ENCODE assay signal across 8 mouse cellular contexts in the genomic region with DNA sequence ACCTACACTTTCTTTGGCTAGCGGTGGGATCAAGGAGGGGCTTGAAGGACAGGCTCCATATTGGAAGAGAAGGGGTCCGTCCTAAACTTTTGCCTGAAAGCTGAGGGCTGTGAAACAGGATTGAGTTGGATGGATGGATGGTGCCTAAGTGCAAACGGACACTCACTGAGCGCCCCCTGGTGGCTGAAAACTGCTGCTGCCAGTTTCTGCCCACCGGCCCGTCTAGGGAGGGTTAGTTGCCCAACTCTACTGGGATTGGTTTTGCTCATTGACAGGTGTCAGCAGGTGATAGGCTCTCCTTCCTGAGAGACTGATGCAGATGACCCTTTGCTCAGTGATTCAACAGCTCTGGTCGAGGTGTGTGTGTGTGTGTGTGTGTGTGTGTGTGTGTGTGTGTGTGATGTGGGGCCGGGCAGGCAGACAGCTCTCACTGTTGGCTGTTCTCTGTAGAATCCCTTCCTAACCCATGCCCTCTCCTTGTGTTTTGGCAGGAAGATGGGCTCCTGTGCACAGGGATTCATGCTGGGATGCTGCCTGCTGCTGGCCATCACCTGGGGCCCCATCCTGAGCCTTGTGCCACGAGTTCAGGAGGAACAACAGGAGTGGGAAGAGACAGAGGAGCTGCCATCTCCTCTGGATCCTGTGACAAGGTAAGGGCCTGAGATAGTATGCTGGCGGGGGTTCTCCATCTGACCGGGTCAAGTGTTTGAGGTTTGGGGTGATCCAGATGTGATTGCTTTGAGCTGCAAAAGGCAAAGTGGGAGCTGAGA. TPM values are rescaled to one million over a fixed set of nuclear protein-coding genes. Genes with fewer than 3 reads are reported as not detected.
DNase-seq lines count a peak whose midpoint lies in the region; ATAC-seq lines count a peak whose summit lies in the region.

No protein-coding gene starts in this region.

- no peak overlapping the region for H3K4me2 ChIP-seq in midbrain, embryonic 11.5 days
- H3K4me2 ChIP-seq in midbrain, embryonic 16.5 days (ENCODE audit: low read length): no peak overlapping the region
- no peak overlapping the region for H3K4me2 ChIP-seq in embryonic facial prominence, embryonic 14.5 days (ENCODE audit: low read depth, low read length)
- no peak overlapping the region for H3K4me2 ChIP-seq in intestine, embryonic 14.5 days (ENCODE audit: low read length)
- H3K4me2 ChIP-seq in liver, embryonic 16.5 days (ENCODE audit: low read depth, low read length): no peak overlapping the region

- peak; percentile 98 for DNase-seq in midbrain, embryonic 11.5 days (ENCODE audit: low spot score, missing footprints)
- DNase-seq in adipocyte (ENCODE audit: low spot score): peak; percentile 74
- DNase-seq in embryonic facial prominence, embryonic 14.5 days (ENCODE audit: low spot score): peak; percentile 81
- DNase-seq in intestine, embryonic 14.5 days (ENCODE audit: low spot score): peak; percentile 91
- peak; percentile 76 for DNase-seq in retina, postnatal 1 day

- no peak overlapping the region for H3K9ac ChIP-seq in midbrain, embryonic 11.5 days (ENCODE audit: low read length)
- H3K9ac ChIP-seq in midbrain, embryonic 16.5 days (ENCODE audit: low read depth, low read length): no peak overlapping the region
- no peak overlapping the region for H3K9ac ChIP-seq in embryonic facial prominence, embryonic 14.5 days (ENCODE audit: low read depth, low read length)
- H3K9ac ChIP-seq in intestine, embryonic 14.5 days (ENCODE audit: low read length): no peak overlapping the region
- H3K9ac ChIP-seq in liver, embryonic 16.5 days (ENCODE audit: low read depth, low read length): no peak overlapping the region

- ATAC-seq in midbrain, embryonic 11.5 days (ENCODE audit: low FRiP score): peak; percentile 19; the same call in 1 of the 2 replicates
- ATAC-seq in midbrain, embryonic 16.5 days: no peak
- peak; percentile 32; the same call in 1 of the 2 replicates for ATAC-seq in embryonic facial prominence, embryonic 14.5 days (ENCODE audit: low read depth)
- peak; percentile 32; the same call in 1 of the 2 replicates for ATAC-seq in intestine, embryonic 14.5 days (replicated peaks; ENCODE audit: low FRiP score, low TSS enrichment, low read depth)
- 0 out of 2 replicates have a peak, but pooled peaks have one; percentile 9 for ATAC-seq in liver, embryonic 16.5 days (ENCODE audit: low read depth)
- no peak for ATAC-seq in activated CD4-positive, CD25-positive, alpha-beta regulatory T cell, adult 4 months

- no peaks in the 10 kb centered on the region for H3K36me3 ChIP-seq in midbrain, embryonic 11.5 days (ENCODE audit: control insufficient read depth, insufficient read depth, low read length)
- no peaks in the 10 kb centered on the region for H3K36me3 ChIP-seq in midbrain, embryonic 16.5 days (ENCODE audit: control insufficient read depth, insufficient read depth, low read length)
- H3K36me3 ChIP-seq in embryonic facial prominence, embryonic 14.5 days (ENCODE audit: control insufficient read depth, insufficient read depth, low read length): peaks cover 8% of the 10 kb centered on the region; the same call in 1 of the 2 replicates
- H3K36me3 ChIP-seq in intestine, embryonic 14.5 days (ENCODE audit: control insufficient read depth, insufficient read depth, low read length): peaks cover 13% of the 10 kb centered on the region; the same call in 1 of the 2 replicates
- H3K36me3 ChIP-seq in liver, embryonic 16.5 days (ENCODE audit: control insufficient read depth, insufficient read depth): no peaks in the 10 kb centered on the region

- no peaks in the 10 kb centered on the region for H3K9me3 ChIP-seq in midbrain, embryonic 11.5 days (ENCODE audit: control insufficient read depth, low read length)
- H3K9me3 ChIP-seq in midbrain, embryonic 16.5 days (replicated peaks; ENCODE audit: control insufficient read depth, low read length, poor library complexity, severe bottlenecking): no peaks in the 10 kb centered on the region
- no peaks in the 10 kb centered on the region for H3K9me3 ChIP-seq in embryonic facial prominence, embryonic 14.5 days (ENCODE audit: control insufficient read depth, low read length)
- H3K9me3 ChIP-seq in intestine, embryonic 14.5 days (ENCODE audit: control insufficient read depth, low read length): no peaks in the 10 kb centered on the region
- H3K9me3 ChIP-seq in liver, embryonic 16.5 days (replicated peaks; ENCODE audit: control insufficient read depth, low read length): no peaks in the 10 kb centered on the region

- H3K27me3 ChIP-seq in midbrain, embryonic 11.5 days (ENCODE audit: control insufficient read depth, insufficient read depth, low read length): no peaks in the 10 kb centered on the region
- peaks cover 3% of the 10 kb centered on the region; the same call in 1 of the 2 replicates for H3K27me3 ChIP-seq in midbrain, embryonic 16.5 days (ENCODE audit: control insufficient read depth, insufficient read depth, low read depth, low read length)
- H3K27me3 ChIP-seq in embryonic facial prominence, embryonic 14.5 days (replicated peaks; ENCODE audit: control insufficient read depth, insufficient read depth, low read length): no peaks in the 10 kb centered on the region
- H3K27me3 ChIP-seq in intestine, embryonic 14.5 days (replicated peaks; ENCODE audit: control insufficient read depth, insufficient read depth, low read length): no peaks in the 10 kb centered on the region
- no peaks in the 10 kb centered on the region for H3K27me3 ChIP-seq in liver, embryonic 16.5 days (ENCODE audit: control insufficient read depth, insufficient read depth, low read depth, low read length)

- H3K27ac ChIP-seq in midbrain, embryonic 11.5 days (ENCODE audit: low read depth, low read length): no peak overlapping the region
- no peak overlapping the region for H3K27ac ChIP-seq in midbrain, embryonic 16.5 days (ENCODE audit: low read length)
- H3K27ac ChIP-seq in embryonic facial prominence, embryonic 14.5 days (replicated peaks; ENCODE audit: low read depth, low read length): no peak overlapping the region
- H3K27ac ChIP-seq in intestine, embryonic 14.5 days (ENCODE audit: low read depth): no peak overlapping the region
- no peak overlapping the region for H3K27ac ChIP-seq in liver, embryonic 16.5 days (ENCODE audit: low read length)

- no peak overlapping the region for H3K4me3 ChIP-seq in midbrain, embryonic 11.5 days (ENCODE audit: low read depth, low read length)
- no peak overlapping the region for H3K4me3 ChIP-seq in midbrain, embryonic 16.5 days (ENCODE audit: low read depth, low read length)
- no peak overlapping the region for H3K4me3 ChIP-seq in embryonic facial prominence, embryonic 14.5 days (ENCODE audit: low read depth, low read length)
- no peak overlapping the region for H3K4me3 ChIP-seq in intestine, embryonic 14.5 days (ENCODE audit: low read depth, low read length)
- no peak overlapping the region for H3K4me3 ChIP-seq in liver, embryonic 16.5 days (ENCODE audit: low read depth, low read length)

- WGBS in midbrain, embryonic 11.5 days: 39% methylated on average over 11 of the region's 11 CpGs
- WGBS in midbrain, embryonic 16.5 days: 36% methylated on average over 11 of the region's 11 CpGs
- 39% methylated on average over 10 of the region's 11 CpGs for WGBS in embryonic facial prominence, embryonic 14.5 days
- 33% methylated on average over 11 of the region's 11 CpGs for WGBS in intestine, embryonic 14.5 days
- 31% methylated on average over 11 of the region's 11 CpGs for WGBS in liver, embryonic 16.5 days (ENCODE audit: insufficient replicate concordance)

- peaks cover 14% of the 10 kb centered on the region for H3K4me1 ChIP-seq in midbrain, embryonic 11.5 days (ENCODE audit: control insufficient read depth, insufficient read depth, low read length)
- H3K4me1 ChIP-seq in midbrain, embryonic 16.5 days (ENCODE audit: control insufficient read depth, insufficient read depth, low read length): peaks cover 19% of the 10 kb centered on the region
- H3K4me1 ChIP-seq in embryonic facial prominence, embryonic 14.5 days (ENCODE audit: control insufficient read depth, insufficient read depth, low read length): peaks cover 9% of the 10 kb centered on the region
- peaks cover 6% of the 10 kb centered on the region; the same call in 1 of the 2 replicates for H3K4me1 ChIP-seq in intestine, embryonic 14.5 days (replicated peaks; ENCODE audit: control insufficient read depth, insufficient read depth, low read length)
- no peaks in the 10 kb centered on the region for H3K4me1 ChIP-seq in liver, embryonic 16.5 days (ENCODE audit: control insufficient read depth, low read depth, low read length)

RNA-seq across cellular contexts. Expression of gene C1qtnf1, which starts 15.4 kb away (rescaled TPM):
- 1.7 and 2.6 TPM in 2 replicates for polyA plus RNA-seq in midbrain, embryonic 11.5 days (2014; fragmentation: Nextera tagmentation; extraction: Ambion mirVana)
- polyA plus RNA-seq in midbrain, embryonic 16.5 days (2015; fragmentation: Nextera tagmentation; extraction: Ambion mirVana): 4.1 and 4.2 TPM in 2 replicates
- 14.3 and 15.9 TPM in 2 replicates for polyA plus RNA-seq in embryonic facial prominence, embryonic 14.5 days (2014; fragmentation: Nextera tagmentation; extraction: Ambion mirVana)
- polyA plus RNA-seq in intestine, embryonic 14.5 days (2014; fragmentation: Nextera tagmentation; extraction: Ambion mirVana): 7.1 and 7.2 TPM in 2 replicates
- polyA plus RNA-seq in liver, embryonic 16.5 days (2015; fragmentation: Nextera tagmentation; extraction: Ambion mirVana): 2.0 and 2.5 TPM in 2 replicates
- polyA plus RNA-seq in activated CD4-positive, CD25-positive, alpha-beta regulatory T cell, adult 4 months (2017; shearing (Covaris generic)): not detected

RNA-seq across cellular contexts. Expression of gene Cant1, which starts 24.5 kb away (rescaled TPM):
- polyA plus RNA-seq in midbrain, embryonic 11.5 days (2014; fragmentation: Nextera tagmentation; extraction: Ambion mirVana): 19.4 and 21.7 TPM in 2 replicates
- polyA plus RNA-seq in midbrain, embryonic 16.5 days (2015; fragmentation: Nextera tagmentation; extraction: Ambion mirVana): 24.9 and 27.8 TPM in 2 replicates
- polyA plus RNA-seq in embryonic facial prominence, embryonic 14.5 days (2014; fragmentation: Nextera tagmentation; extraction: Ambion mirVana): 30.8 and 30.9 TPM in 2 replicates
- 30.1 and 32.9 TPM in 2 replicates for polyA plus RNA-seq in intestine, embryonic 14.5 days (2014; fragmentation: Nextera tagmentation; extraction: Ambion mirVana)
- 6.8 and 8.2 TPM in 2 replicates for polyA plus RNA-seq in liver, embryonic 16.5 days (2015; fragmentation: Nextera tagmentation; extraction: Ambion mirVana)
- polyA plus RNA-seq in activated CD4-positive, CD25-positive, alpha-beta regulatory T cell, adult 4 months (2017; shearing (Covaris generic)): 10 to 100 TPM; 21.3 to 23.3 TPM

RNA-seq across cellular contexts. Expression of gene Engase, which starts 33.2 kb away (rescaled TPM):
- polyA plus RNA-seq in midbrain, embryonic 11.5 days (2014; fragmentation: Nextera tagmentation; extraction: Ambion mirVana): 4.4 and 6.4 TPM in 2 replicates
- polyA plus RNA-seq in midbrain, embryonic 16.5 days (2015; fragmentation: Nextera tagmentation; extraction: Ambion mirVana): 5.5 and 5.9 TPM in 2 replicates
- 6.0 and 7.6 TPM in 2 replicates for polyA plus RNA-seq in embryonic facial prominence, embryonic 14.5 days (2014; fragmentation: Nextera tagmentation; extraction: Ambion mirVana)
- 7.2 and 11.9 TPM in 2 replicates for polyA plus RNA-seq in intestine, embryonic 14.5 days (2014; fragmentation: Nextera tagmentation; extraction: Ambion mirVana)
- polyA plus RNA-seq in liver, embryonic 16.5 days (2015; fragmentation: Nextera tagmentation; extraction: Ambion mirVana): 5.7 and 7.6 TPM in 2 replicates
- 1 to 10 TPM in 1 of 2 experiments, under 1 TPM in 1; 0.90 to 2.5 TPM for polyA plus RNA-seq in activated CD4-positive, CD25-positive, alpha-beta regulatory T cell, adult 4 months (2017; shearing (Covaris generic))

RNA-seq across cellular contexts. Expression of gene Lgals3bp, which starts 41.5 kb away (rescaled TPM):
- 1.7 and 1.8 TPM in 2 replicates for polyA plus RNA-seq in midbrain, embryonic 11.5 days (2014; fragmentation: Nextera tagmentation; extraction: Ambion mirVana)
- polyA plus RNA-seq in midbrain, embryonic 16.5 days (2015; fragmentation: Nextera tagmentation; extraction: Ambion mirVana): 3.8 and 4.4 TPM in 2 replicates
- polyA plus RNA-seq in embryonic facial prominence, embryonic 14.5 days (2014; fragmentation: Nextera tagmentation; extraction: Ambion mirVana): 11.8 and 14.2 TPM in 2 replicates
- 108 and 120 TPM in 2 replicates for polyA plus RNA-seq in intestine, embryonic 14.5 days (2014; fragmentation: Nextera tagmentation; extraction: Ambion mirVana)
- 33.9 and 43.7 TPM in 2 replicates for polyA plus RNA-seq in liver, embryonic 16.5 days (2015; fragmentation: Nextera tagmentation; extraction: Ambion mirVana)
- polyA plus RNA-seq in activated CD4-positive, CD25-positive, alpha-beta regulatory T cell, adult 4 months (2017; shearing (Covaris generic)): 100 to 1,000 TPM in 1 of 2 experiments, 10 to 100 TPM in 1; 98.4 to 147 TPM

Comparison
In these comparisons a context has a peak if more than half of its experiments do, and no peak if none do; other contexts are left out.
1. ATAC-seq: peak in midbrain, embryonic 11.5 days (single experiment), embryonic facial prominence, embryonic 14.5 days (single experiment), intestine, embryonic 14.5 days (single experiment) and liver, embryonic 16.5 days (single experiment); none in midbrain, embryonic 16.5 days (single experiment) and activated CD4-positive, CD25-positive, alpha-beta regulatory T cell, adult 4 months (single experiment).
2. Peak in every context shown above with its lines, with median percentiles within 50 percentile points of each other: DNase-seq.